Mouse (Mus musculus) cerebellum, adult 18-20 months (tissue): Measurements from ENCODE around the gene Gal3st2c.
"Not testable (repeated sequence)": the region's sequence is repeated elsewhere in the genome, so short reads cannot be mapped to it uniquely, and the experiment has no call there.

Experiments
- DNase-seq, 2 experiments: peaks; one replicate each; pipeline ENCODE4 v3.0.0; 2021

The Gal3st2c gene

DNA sequence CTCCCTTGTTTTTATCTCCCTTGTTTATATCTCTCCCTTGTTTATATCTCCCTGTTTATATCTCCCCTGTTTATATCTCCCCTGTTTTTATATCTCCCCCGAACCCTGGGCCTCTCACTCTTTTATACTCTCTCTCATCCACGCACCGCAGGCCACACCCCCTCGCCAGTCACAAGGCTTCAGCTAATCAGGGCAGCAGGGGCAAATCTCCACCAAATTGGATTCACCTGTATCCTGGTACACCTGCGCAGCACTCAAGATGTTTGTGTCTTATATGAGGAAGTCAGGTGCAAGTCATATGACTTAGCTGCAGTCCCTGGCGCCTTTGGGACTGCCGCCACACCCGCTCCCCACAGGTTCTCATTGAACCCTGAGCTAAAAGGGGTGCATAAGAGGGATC lies at the start of gene Gal3st2c:
Gene Gal3st2c (plus strand): TSS at position 301 of the 400 bp plus-strand sequence.
- DNase-seq = not testable (repeated sequence)

DNA sequence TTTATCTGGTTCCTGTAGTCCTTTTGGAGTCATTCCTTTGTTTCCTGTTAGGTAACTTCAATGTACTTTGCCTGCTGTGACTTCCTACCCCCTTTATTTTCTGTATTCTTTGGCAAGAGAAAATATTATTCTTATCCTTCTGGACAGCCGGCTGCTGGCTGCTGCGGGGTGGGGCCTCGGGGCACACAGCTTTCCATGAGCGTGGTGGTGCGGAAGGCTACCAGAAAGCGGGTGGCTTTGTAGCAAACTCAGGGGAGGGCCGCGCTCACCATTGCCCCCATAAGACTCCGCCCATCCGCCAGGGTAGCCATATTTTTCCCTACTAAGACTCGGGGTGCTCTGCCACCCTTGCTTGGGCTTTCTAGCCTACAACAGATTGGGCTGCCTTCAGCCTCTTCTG lies 41.2 kb upstream of the Gal3st2c start:
- DNase-seq = not testable (repeated sequence)

DNA sequence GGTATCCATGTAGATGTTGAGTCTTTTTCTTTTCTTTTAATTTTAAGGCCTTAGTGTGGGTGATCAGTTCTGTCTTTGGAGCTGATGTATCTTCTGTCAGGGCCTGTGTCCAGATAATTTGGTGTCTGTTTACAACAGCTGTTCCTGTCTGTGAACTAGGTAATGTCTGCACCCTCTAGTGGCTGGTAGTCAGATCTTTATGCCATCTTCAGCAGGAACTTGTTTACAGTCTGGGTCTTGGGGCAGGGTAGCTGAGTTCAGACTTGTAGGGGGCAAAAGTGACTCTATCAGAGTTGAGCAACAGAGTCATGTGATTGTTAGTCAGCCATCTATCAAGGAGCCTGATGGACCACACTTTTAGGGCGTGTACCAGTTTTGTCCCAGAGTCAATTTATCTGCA lies 23.8 kb upstream of the Gal3st2c start:
- not testable (repeated sequence) for DNase-seq

DNA sequence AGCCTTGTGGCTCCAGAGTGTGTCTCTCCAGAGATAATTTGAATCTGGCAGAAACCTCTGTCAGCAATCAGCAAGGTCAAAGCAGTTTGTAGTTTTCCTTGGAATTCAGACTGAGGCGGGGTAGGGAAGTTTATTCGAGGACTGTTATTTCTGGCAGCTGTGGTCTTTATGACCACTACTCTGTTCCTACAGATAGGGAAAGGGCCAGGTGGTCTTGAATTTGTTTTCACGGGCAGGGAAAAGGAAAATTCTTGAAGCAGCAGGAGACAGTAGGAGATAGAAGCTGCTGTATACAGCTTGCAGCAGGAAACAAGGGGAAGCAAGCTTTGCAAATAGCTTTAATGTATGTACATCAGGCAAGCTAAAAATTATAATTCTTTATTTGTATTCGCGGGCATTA lies 19.9 kb upstream of the Gal3st2c start:
- not testable (repeated sequence) for DNase-seq

DNA sequence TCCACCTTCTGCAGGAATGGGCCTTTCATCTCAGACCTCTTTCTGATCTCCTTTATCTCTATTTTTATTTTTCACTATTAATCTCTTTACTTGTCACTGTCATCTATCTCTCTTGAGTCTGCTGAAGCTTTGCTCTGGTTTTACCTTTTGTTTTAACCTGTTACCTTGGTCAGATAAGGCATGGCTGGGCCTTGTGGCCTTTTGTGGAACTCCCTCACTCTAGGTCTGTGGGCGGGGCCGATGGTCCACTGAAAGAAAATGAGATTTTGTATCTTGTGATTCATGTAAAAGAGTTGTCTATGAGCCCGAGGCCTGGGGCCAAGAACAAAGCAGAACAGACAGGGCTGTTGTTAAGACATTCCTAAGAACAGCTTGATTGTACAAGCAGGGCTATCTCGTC lies 19.5 kb upstream of the Gal3st2c start:
- not testable (repeated sequence) for DNase-seq

DNA sequence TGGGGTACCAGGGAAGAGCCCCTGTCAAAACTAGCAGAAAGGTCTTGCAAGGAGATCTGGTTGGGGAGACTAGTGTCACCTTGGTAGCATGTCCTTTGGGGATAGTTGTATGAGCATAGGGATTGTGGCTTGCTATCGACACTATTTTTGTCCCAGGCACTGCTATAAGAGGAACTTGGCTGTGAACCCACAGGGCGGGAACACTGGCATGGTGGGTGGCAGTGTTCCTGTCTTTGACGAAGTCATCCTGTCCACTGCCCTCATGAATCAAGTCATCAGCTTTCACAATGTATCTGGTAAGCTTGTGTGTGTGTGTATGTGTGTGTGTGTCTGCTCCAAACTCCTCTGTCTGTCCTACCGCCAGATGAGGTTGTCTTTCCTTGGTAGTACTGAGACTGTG lies 14.5 kb upstream of the Gal3st2c start:
- DNase-seq = not testable (repeated sequence)

DNA sequence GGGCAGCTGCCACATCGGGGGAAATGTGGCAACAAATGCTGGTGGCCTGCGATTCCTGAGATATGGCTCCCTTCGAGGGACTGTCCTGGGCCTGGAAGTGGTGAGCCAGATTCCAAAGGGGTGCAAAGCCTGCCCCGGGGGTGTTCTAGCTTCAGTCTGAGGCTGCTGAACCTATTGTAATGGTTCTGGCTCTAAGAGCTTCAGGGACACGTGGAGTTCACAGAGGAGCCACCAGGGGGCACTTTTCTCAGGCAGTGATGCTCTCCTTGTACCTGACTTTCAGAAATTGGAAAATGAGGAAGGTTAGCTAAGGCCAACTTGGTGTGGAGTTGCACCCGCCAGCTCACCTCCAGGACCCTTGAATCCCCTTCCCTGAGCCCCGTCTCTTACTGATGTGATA lies 12.0 kb upstream of the Gal3st2c start:
- not testable (repeated sequence) for DNase-seq

DNA sequence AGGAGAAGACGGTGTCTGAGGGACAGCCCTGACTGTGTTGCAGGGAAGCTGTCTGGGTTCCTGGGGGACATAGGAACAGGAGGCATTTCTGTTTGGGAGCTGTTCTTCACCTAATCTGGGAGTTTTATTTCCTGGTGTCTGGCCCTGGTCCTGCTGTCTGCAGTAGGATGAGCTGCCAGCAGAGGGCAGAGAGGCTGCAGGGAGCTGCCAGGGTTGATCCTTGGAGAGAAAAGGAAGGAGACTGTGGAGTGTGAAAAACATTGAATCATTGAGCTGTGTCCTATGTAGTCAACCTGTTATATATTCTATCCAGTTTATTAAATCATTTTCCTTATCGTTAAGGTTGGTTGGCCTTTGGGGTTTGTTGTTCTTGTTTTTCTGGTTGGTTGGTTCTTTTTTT lies 9.4 kb upstream of the Gal3st2c start:
- not testable (repeated sequence) for DNase-seq

DNA sequence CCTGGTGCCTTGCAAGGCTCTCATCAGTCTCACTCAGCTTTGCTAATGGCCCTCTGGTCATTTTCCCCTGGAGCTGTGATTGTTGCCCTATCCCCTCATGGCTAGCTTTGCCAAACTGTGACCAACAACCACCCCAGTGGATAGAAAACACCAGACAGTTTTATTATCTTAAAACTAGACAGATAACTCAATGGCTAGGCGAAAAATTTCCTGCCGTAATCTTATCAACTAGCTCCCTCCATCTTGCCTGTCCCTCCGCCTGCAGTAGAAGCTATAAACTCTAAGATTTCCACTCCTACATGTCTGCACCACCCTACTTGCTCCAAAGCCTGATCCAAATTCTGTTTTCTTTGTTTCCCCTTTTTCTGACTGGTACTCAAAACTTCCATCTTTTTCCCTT lies 4.1 kb upstream of the Gal3st2c start:
- no peak for DNase-seq

DNA sequence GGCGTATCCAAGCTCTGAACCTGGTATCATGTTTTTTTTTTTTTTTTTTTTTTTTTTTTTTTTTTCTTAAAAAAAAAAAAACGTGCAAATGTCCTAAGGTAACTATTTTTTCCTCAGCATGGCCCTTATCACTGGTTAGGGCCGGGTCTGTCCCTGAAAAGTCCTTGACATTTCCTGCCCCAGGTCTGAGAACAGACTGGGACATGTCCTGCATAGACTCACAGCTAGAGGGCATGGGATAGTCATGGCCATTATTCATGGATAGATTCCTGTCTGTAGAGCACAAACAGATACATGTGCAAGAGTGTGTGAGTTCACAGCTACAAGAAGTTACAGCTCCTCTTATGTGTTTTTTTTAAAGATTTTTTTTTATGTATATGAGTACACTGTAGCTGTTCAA lies 1.5 kb upstream of the Gal3st2c start:
- no peak for DNase-seq

DNA sequence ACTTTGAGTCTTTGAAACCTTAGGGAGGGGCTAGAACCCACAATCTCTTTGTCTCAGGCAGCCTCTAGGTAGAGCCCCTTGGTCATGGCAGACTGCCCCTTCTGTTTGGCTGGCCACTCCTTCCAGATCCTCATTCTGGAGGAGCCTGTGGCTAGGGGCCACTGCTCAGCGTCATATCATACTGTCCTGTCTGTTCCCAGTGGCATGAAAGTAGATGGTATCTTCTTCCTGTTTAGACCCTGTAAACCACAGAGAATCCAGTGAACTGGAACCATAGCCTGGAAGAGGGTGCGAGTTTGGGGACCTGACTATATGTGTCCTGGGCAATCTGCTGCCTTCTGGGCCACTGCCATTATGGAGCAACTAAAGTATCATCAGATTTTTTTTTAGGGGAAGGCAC lies 759 bp downstream of the Gal3st2c start:
- not testable (repeated sequence) for DNase-seq

DNA sequence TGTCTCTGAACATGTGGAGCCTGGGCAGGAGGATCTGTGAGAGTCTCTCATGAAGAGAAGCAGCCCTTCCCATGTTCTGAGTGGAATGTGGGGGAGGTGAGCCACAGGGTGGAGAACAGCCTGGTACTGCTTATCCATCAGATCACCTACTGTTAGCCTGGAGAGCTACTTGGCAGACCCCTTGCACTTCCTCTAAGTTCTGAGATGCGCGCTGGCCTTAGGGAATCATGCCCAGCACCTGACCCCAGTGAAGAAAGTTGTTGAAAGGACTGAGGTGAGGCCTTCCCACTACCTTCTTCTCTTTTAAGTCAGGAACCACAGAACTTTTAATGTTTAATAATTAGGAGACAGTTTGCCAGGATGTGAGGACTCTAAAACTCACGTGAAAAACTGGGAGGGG lies 1.2 kb downstream of the Gal3st2c start:
- not testable (repeated sequence) for DNase-seq

DNA sequence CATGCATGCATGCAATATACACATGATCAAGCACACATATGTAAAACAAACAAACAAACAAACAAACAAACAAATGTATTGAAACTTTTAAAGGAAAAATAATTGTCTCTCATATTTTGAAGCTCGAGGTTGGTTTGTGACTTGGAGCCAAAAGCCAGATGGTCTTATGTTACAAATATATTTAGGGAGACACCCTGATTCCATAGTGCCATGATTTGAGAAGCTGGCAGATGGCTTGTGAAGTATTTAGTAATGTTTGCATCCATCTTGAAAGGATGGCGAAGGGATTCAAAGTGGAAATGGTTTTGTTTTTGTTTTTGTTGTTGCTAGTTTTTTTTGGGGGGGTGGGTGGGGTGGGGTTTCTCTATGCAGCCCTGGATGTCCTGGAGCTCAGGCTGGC lies 10.7 kb downstream of the Gal3st2c start:
- no peak for DNase-seq

DNA sequence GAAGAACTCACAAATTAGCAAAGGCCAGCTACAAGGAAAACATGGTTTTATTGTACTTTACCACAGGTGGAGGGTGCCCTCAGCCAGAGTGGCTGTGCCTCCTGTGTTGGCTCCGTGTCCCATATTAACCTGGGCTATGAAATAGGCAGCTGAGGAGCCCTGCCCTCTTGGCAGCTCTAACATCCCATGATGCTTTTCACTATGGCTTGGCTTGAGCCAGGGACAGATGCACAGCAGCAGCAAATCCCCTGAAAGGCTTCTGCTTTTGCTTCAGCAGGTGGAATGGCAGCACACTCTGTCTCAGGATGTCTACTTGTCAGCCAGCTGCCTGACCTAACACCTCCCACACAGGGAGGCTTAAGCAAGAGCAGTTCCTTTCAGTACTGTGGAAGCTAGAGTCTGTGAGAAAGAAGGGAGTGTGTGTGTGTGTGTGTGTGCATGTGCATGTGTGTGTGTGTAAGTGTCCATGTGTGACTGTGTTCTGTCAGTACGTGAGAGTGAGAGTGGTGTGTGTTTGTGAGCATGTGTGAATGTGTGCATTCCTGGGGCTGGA lies 15.7 kb downstream of the Gal3st2c start:
- not testable (repeated sequence) for DNase-seq

DNA sequence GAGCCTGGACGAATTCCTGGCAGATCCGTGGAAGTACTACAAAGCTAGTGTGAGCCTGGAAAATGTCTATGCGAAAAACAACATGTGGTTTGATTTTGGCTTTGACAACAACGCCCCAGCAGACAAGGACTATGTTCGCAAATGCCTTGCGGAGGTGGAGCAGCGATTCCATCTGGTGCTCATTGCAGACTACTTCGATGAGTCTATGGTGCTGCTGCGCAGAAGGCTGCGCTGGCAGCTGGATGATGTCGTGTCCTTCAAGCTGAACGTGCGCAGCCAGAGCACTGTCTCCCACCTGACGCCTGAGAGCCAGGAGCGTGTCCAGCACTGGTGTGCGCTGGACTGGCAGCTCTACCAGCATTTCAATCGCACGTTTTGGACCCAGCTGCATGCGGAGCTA lies 18.5 kb downstream of the Gal3st2c start:
- DNase-seq = not testable (repeated sequence)

DNA sequence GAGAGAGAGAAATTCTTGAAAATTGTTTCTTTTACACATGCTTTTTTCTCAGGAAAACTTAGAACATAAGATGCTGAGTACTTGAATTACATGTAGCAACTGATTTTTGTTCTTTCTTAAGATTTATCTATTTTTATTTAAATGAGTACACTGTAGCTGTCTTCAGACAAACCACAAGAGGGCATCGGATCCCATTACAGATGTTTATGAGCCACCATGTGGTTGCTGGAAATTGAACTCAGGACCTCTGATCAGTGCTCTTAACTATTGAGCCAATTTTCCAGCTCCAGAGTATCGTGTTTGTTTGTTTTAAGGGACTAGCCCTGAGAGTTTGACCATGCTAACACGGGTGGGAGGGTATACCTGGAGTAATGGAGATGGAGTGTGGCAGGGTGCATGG lies 21.3 kb downstream of the Gal3st2c start:
- DNase-seq = no peak

DNA sequence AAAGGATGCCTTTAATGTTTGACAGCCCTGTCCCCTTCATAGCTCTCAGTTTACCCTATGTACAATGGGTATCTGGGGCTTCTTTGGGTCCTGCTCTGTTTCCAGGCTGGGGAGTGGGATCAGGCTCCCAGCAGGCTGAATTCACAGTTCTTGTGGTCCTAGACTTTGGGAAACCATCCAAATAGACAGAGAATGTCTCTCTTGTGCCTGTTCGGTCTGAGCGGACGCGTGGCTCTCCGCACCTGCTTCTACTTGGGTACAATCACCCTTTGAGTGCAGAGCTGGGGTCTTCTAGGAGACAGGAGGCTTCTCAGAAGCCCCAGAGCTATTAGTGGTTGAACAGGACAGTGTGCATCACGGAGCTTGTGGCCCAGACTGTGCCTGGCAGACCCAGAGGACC lies 29.8 kb downstream of the Gal3st2c start, which contains the start of gene Neu4:
Gene Neu4 (plus strand): TSS at position 301 of the 400 bp plus-strand sequence.
- no peak for DNase-seq

DNA sequence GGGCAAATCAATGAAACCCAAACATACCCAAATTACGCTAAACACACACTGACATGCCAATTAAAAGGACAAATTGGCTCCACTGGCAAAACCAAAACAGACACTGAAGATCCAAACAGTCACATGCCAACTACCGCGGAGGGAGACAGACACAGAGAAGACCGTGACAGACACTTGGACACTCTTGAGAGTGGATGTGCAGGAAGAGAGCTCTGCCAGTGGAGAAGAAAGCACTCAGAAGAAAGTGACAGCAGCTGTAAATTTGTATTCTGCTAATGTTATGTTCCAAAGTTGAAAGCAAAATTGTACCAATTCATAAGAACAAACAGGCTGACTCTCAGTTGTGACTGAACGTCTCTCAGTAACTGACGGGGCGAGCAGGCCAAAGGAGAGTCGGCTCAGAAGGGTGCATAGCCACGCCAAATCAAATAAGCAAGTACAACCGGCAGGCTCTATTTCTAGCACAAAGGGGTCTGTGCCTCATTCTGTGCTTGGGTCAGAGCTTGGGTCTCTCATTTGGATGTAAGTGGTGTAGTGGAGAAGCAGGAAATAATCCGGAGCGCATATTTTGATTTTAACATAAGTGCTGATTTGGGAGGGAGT lies 37.3 kb downstream of the Gal3st2c start:
- no peak for DNase-seq

DNA sequence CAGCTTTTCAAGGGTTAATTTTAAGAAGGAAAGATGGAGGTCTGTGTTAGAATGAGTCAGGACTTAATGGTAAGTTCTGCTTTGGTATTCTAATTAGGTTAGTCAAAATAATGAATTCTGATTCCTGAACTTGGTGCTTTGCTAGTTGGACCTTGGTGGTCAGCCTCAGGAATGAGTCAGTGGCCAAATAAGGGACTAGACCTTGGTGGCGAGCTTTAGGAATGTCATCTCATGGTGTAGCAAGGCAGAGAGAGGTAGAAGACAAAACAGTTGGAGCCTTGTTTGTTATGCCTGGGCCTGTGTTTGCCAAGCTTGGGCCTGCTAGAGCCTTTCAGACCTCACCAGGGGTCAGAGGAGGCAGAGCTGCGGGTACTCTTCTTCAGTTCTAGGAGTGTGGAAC lies 38.4 kb downstream of the Gal3st2c start:
- no peak for DNase-seq

DNA sequence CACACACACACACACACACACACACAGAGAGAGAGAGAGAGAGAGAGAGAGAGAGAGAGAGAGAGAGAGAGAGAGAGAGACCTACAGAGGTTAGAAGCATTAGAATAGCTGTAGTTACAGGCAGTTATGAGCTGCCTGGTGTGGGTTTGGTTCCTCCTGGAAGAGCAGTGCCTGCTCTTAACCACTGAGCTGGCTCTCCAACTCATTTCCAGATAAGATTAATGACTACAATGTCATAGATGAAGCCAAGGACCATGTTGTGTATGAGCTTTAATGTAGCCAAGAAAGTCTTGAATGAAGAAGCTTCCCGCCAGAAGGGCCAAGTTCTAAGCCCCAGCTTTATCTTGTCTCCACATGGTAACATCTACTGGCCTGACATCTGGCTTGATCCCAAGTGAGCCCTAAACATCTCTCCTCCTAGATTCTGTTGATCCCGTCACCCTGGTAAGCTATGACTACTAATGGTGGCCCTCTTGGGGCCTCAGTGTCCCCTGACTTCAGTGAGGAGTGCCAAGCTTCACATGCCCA lies 42.8 kb downstream of the Gal3st2c start:
- no peak for DNase-seq

DNA sequence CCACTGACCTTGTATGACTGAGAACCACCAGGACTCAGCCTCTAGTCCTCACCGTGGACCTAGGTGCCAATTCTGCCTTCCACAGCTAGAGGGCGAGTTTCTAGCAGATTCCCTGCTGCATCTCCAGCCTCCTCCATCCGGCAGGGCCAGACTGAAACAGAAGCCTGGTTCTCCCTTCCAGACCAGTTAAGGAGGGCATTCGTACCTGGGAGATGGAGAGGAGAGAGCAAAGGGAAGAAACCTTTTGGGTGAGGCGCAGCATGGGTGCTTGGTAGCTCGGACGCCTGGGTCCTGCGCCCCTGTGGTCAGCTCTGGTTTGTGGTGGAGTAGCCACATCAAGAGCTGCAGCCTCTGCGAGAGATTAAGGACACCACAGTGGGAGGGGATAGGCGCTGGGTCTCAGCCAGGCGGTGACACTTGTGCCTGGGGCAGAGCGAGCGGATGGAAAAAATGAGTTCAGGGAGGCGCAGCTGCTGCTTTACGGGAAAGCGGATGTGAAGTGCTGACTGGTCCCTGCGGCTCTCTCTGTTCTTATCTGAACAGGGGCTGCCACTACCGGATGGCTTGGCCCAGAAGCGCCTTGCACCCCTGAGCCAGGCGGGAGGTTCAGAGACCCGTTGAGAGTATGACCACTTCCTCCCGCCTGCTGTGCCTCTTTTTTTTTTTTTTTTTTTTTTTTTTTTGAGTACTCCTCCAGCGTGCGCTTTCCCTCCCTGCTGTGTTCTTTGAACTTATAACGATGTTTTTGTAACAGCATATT lies 44.9 kb downstream of the Gal3st2c start:
- peak; percentile 84 to 92 for DNase-seq

DNA sequence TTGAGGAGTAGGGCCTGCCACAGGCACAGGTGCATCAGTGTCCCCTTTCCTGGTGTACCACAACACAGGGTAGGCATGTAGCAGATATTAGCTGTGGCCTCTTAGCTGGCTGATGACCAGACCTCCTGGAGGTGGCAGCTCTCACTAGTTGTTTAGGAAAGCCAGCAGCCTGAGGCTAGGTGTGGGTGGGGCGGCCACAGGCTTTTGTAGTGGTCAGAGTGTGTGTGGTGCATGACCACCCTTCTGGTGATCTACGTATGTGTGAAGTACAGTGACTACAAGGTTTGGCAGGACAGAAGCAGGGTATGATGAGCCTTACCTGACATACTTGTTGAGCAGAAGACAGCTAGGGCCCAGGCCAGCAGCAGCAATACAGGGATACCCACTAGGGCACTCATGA lies 50.1 kb downstream of the Gal3st2c start:
- DNase-seq = no peak

DNA sequence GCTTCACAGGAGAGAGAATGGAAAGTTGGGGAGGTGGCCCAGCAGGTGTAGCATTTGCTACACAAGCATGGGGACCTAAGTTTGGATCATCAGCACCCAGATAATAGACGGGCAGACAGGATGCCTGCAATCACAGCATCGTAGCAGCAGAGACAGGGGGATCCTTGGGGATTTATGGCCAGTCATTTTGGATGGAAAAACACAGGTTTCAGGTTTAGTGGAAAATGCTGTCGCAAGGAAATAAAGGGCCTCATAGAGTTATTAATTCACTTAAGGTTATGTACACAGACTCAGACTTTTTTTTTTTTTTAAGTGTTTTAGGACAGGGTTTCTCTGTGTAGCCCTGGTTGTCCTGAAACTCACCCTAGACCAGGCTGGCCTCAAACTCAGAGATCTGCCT lies 55.2 kb downstream of the Gal3st2c start:
- DNase-seq = no peak

DNA sequence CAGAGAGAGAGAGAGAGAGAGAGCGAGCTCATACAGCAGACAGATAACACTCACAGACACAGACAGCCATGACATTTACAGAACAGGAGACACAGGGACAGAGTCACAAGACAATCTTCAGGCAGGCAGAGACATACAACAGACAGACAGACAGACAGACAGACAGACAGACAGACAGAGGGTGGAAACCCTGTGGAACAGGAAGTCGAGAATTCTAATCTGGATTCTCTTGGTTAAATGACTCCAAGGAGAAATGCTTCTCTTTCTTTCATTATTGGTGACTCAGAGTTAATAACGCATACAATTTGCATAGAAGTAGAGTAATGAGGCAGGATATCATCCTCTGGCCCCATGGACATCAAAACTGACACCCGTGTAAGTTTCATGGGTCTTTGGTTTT lies 56.2 kb downstream of the Gal3st2c start:
- DNase-seq = no peak
